Mouse (Mus musculus): ENCODE results near the gene Osbpl9. TPM values are rescaled to one million over a fixed set of nuclear protein-coding genes. Genes with fewer than 3 reads are reported as not detected.

The Osbpl9 gene
- polyA plus RNA-seq, 1 experiment from 2014 or later: 64.5 TPM

DNA sequence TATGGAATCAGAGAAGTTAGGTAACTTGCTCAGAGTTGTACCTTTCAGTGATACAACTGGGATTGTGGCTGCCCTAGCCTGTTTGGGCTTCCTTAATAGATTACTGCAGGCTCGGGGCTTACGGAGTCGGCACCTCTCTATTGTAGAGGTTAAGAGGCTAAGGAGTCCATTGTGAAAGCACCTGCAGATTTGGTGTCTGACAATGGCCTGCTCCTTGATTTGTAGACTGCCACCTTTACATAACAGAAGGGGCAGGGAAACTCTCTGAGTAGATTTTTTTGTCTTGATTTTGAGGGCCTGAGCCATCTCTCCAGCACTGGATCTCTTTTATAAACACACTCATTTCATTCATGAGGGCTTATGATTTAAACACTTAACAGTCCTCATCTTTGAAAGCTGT, 175.5 kb downstream of the Osbpl9 start:
- no peaks in the 10 kb centered on the region for H3K27me3 ChIP-seq (ENCODE audit: low read depth, poor library complexity, severe bottlenecking)
- no peak for DNase-seq (ENCODE audit: low spot score)
- peaks cover 76% of the 10 kb centered on the region for H3K36me3 ChIP-seq
- no peaks in the 10 kb centered on the region for H3K4me1 ChIP-seq
- WGBS: 93% methylated on average over 3 of the region's 3 CpGs
- no peak overlapping the region for H3K27ac ChIP-seq
- no peak overlapping the region for H3K4me3 ChIP-seq
- no peaks in the 10 kb centered on the region for H3K9me3 ChIP-seq (replicated peaks)

DNA sequence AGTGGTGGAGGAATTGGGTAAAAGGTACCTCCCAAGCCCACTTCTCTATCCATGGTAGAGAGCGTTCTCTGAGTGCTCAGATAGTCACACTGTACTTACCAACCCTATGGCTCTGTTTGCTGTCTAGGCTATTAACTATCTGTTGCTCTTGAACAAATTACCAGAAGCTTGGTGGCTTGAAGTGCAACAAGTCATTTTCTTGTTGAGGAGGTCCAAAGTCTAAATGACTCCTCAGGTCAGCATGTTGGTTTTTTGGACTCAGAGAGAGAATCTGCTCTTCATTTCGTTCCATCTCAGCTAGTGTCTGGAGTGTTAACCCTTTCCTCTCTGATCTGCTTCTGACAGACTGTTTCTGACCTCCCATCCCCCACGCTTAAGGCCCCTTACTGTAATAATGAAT, 177.0 kb downstream of the Osbpl9 start:
- 73% methylated on average over 3 of the region's 3 CpGs for WGBS
- Histone ChIP-seq H3K36me3 (peaks cover 75% of the 10 kb centered on the region), H3K27ac (no peak overlapping the region), H3K27me3 (ENCODE audit: low read depth, poor library complexity, severe bottlenecking) (no peaks in the 10 kb centered on the region), H3K4me3 (no peak overlapping the region), H3K9me3 (replicated peaks) (no peaks in the 10 kb centered on the region), H3K4me1 (no peaks in the 10 kb centered on the region)
- DNase-seq (ENCODE audit: low spot score): no peak

DNA sequence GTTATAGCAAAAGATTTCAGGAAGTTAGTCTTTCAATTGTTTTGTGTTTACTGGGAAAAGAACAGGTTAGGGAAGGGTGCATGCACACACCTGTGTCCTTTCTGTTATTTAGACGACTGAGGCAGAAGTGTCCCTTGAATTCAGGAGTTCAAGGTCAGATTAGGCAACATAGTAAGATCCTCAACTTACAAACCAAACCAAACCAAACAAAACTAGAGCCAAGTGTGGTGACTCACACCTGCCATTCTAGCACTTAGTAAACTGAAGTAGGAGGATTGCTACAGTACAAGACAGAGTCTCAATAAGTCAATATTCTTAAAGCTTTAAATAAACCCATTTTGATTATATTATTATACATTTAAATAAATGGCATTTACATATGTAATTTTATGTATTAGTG, 180.1 kb downstream of the Osbpl9 start:
- H3K27me3 ChIP-seq (ENCODE audit: low read depth, poor library complexity, severe bottlenecking): no peaks in the 10 kb centered on the region
- H3K4me1 ChIP-seq: no peaks in the 10 kb centered on the region
- H3K4me3 ChIP-seq: no peak overlapping the region
- no peaks in the 10 kb centered on the region for H3K9me3 ChIP-seq (replicated peaks)
- no peak for DNase-seq (ENCODE audit: low spot score)
- peaks cover 75% of the 10 kb centered on the region for H3K36me3 ChIP-seq
- no peak overlapping the region for H3K27ac ChIP-seq
- WGBS: 84% methylated on average over 1 of the region's 1 CpGs

DNA sequence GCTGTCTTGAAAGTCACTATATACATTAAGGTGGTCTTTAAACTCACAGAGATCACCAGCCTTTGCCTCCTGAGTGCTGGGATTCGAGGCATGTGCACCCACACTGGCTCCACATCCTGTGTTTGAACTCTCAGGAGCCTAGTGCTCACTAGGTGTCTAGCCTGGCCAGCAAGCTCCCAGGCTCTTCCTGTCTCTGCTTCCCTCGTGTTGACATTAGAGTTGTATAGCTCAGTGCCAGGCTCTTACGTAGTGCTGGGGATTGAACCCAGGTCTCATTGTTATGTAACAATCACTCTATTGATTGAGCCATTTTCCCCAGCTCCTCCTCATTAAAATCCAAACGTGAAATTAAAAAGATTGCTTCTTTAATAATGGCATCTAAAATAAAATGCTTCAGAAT, 182.8 kb downstream of the Osbpl9 start:
- Histone ChIP-seq H3K27ac (no peak overlapping the region), H3K4me3 (no peak overlapping the region), H3K9me3 (replicated peaks) (no peaks in the 10 kb centered on the region), H3K4me1 (no peaks in the 10 kb centered on the region), H3K36me3 (peaks cover 59% of the 10 kb centered on the region), H3K27me3 (ENCODE audit: low read depth, poor library complexity, severe bottlenecking) (no peaks in the 10 kb centered on the region)
- 86% methylated on average over 4 of the region's 4 CpGs for WGBS
- no peak for DNase-seq (ENCODE audit: low spot score)

DNA sequence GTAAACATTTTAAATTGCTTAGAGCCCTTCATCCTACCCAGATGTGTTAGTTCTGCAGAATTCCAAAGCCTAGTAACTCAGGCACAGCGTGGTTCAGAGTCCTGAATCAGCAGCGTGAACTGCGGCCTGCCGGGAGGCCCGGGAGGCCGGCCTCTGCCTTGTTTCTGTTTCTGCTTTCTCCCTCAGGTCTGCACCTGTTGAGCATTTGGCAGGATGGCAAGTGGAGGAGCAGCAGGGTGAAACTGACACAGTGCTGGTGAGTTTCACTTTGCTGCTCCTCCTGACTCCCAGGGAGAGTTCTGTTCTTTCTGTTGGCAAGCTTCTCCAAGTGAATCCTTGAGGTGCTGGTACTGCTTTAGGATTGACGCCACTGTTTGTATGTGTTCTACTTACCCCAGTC, 184.6 kb downstream of the Osbpl9 start:
- Histone ChIP-seq H3K27me3 (ENCODE audit: low read depth, poor library complexity, severe bottlenecking) (no peaks in the 10 kb centered on the region), H3K36me3 (peaks cover 61% of the 10 kb centered on the region), H3K4me1 (no peaks in the 10 kb centered on the region), H3K4me3 (no peak overlapping the region), H3K9me3 (replicated peaks) (no peaks in the 10 kb centered on the region), H3K27ac (no peak overlapping the region)
- DNase-seq (ENCODE audit: low spot score): no peak
- 72% methylated on average over 7 of the region's 7 CpGs for WGBS

DNA sequence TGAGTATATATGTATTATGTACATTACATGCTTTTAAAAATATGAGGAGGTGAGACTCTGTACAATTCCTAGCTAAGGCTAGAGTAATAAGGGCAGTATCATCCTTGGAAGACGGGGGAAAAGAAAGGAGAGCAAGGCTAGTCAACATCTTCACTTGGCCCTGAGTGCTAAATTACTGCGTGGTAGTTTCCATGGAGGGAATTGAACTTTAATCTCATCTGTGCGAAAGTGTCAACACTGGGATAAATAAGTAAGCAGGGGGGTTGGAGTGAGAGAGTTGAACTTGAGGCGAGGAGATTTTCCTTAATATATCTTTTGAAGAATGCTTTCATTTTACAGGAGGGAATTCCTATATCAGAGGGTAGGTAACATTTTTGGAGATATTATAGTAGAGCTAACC, 188.0 kb downstream of the Osbpl9 start:
- H3K4me3 ChIP-seq: no peak overlapping the region
- 88% methylated on average over 4 of the region's 4 CpGs for WGBS
- no peaks in the 10 kb centered on the region for H3K4me1 ChIP-seq
- no peak for DNase-seq (ENCODE audit: low spot score)
- no peaks in the 10 kb centered on the region for H3K27me3 ChIP-seq (ENCODE audit: low read depth, poor library complexity, severe bottlenecking)
- H3K9me3 ChIP-seq (replicated peaks): no peaks in the 10 kb centered on the region
- peaks cover 36% of the 10 kb centered on the region for H3K36me3 ChIP-seq
- H3K27ac ChIP-seq: no peak overlapping the region

MicroRNA genes within 50 kb of the gene (microRNA counts, 519-probe panel; counts per million panel counts)
- microRNA mmu-miR-761: 684 counts per million, percentile 72 among the panel's probes with 10 or more counts

Small RNAs within 50 kb of the gene (microRNA-seq; reads per million reads assigned to microRNA genes)
- gene Mir761: not detected

Other genes starting within 250 kb of the Osbpl9 start
- 70.1 and 77.0 TPM in 2 replicates for gene Nrd1, start 201.6 kb downstream of the Osbpl9 start, polyA plus RNA-seq (2016; fragmentation: Nextera tagmentation; extraction: Ambion mirVana)
- gene Calr4, start 32.2 kb upstream of the Osbpl9 start, polyA plus RNA-seq (2016; fragmentation: Nextera tagmentation; extraction: Ambion mirVana): not detected in 2 replicates
- 26.4 and 33.4 TPM in 2 replicates for gene Eps15, start 78.0 kb upstream of the Osbpl9 start, polyA plus RNA-seq (2016; fragmentation: Nextera tagmentation; extraction: Ambion mirVana)
- 6.9 and 7.0 TPM in 2 replicates for gene Ttc39a, start 204.4 kb upstream of the Osbpl9 start, polyA plus RNA-seq (2016; fragmentation: Nextera tagmentation; extraction: Ambion mirVana)

All from limb, embryonic 10.5 days (tissue).